Mouse (Mus musculus): Measurements from ENCODE around the gene Slc16a7.

Gene Slc16a7

DNA sequence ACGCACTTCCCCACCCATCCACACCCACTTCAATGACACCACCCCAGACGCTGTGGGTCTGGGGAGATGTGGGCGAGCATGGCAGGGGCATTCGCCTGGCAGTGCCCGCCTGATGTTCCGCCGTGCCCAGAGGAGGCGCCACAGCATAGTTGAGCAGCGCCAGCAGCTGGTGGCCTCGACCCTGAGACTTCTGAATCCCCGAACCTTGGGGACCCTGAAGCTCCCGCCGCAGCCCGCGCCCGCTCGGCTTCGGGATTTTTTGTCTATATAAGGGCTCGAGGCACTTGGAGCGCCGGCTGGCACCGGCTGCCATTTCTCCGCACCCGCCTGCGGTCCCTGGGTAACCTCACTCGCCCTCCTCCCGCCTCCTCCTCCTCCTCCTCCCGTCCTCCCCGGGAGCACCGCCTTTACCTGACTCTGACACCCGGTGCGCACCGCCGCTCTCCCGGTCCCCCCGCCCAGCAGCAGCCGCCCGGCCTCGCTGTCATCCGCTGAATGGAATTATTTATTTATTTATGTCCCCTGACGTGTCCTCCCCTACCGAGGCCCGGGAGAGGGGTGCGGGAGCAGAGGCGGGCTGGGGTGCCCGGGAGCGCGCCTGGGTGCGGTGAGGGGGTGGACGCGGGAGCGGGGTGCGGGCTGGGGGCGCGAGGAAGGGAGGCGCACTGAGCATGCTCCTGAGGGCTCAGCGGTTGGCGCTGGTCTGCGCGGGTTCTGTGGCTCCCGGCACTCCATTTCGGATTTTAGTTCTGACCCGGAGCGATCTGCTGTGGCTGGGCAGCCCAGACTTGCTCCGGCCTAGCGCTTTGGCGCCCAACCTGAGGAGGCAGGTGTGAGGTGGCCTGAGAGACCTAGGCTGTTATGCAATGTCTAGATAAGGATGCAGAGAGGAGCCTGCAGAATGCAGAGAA, at the start of gene Slc16a7:
Gene Slc16a7, minus strand, starts transcription at position 590 of the 911 bp plus-strand sequence.
- DNase-seq (ENCODE audit: low spot score in 2 of 2): peak; percentile 80

GRCm38 (mm10) chr10:125418795-125419194, 29.5 kb upstream of the Slc16a7 start:
- DNase-seq (ENCODE audit: low spot score in 2 of 2): no peak

GRCm38 (mm10) chr10:125399796-125400195, 10.5 kb upstream of the Slc16a7 start:
- DNase-seq (ENCODE audit: low spot score in 2 of 2): no peak

GRCm38 (mm10) chr10:125390011-125390410, 746 bp upstream of the Slc16a7 start:
- DNase-seq (ENCODE audit: low spot score in 2 of 2): no peak

GRCm38 (mm10) chr10:125388481-125388875, 787 bp downstream of the Slc16a7 start:
- peak in 1 of 2 experiments; percentile 28 for DNase-seq (ENCODE audit: low spot score in 2 of 2)

DNA sequence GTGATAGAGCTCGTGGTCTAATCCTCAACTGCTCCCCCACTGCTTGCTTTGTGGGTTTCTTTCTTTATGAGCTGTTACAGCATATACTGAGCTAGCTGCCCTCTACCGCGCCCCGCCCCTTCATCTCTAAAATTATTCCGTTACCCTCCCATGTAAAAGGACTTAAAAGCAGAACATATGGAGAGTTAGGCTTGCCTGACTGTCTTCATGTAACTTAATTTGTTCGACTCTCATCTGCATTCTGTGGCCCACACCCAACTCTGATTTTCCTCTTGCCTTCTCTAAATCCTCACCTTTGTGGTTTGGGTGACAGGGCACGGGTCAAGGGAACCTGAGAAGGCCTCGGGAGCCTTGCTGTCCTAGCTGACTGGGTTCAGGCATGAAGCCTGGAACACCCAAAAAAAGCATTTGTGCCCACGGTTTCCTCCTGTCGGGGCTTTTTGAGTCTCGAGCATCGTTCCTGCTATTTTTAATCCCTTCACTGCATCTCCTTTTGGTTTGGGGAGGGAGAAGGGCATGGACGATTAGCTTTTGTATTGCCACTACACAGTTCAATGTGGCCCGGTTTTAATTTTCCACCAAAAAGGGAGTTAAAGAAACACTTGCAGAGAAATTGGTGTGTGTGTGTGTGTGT, 1.4 kb downstream of the Slc16a7 start:
- DNase-seq (ENCODE audit: low spot score in 2 of 2): peak; percentile 24 to 71

- DNase-seq (ENCODE audit: low spot score in 2 of 2): no peak
Measured at GRCm38 (mm10) chr10:125375526-125375925, 13.7 kb downstream of the Slc16a7 start.

GRCm38 (mm10) chr10:125372666-125373065, 16.6 kb downstream of the Slc16a7 start:
- DNase-seq (ENCODE audit: low spot score in 2 of 2): no peak

GRCm38 (mm10) chr10:125371451-125371850, 17.8 kb downstream of the Slc16a7 start:
- DNase-seq (ENCODE audit: low spot score in 2 of 2): no peak

GRCm38 (mm10) chr10:125370037-125370610, 19.1 kb downstream of the Slc16a7 start:
- no peak for DNase-seq (ENCODE audit: low spot score in 2 of 2)

GRCm38 (mm10) chr10:125358479-125358878, 30.8 kb downstream of the Slc16a7 start:
- DNase-seq (ENCODE audit: low spot score in 2 of 2): no peak

DNA sequence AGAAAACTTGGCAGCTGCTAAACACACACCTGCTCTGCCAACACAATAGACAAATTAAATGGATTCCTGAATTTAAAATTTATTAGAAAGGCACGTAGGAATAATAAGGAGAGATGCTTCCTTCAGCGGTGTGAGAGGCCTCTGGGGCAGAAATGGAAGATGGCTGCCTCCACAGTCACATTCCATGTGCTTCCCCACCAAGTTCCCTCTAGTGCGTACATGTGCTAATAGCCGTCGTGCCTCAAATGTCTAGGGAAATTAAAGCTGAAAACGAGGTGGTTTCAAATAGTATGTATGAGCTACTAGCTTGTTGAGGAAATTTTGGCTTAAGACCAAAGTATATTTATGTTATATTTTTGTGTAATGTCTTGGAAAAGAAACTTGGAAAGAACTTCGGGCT, 36.5 kb downstream of the Slc16a7 start:
- no peak for DNase-seq (ENCODE audit: low spot score in 2 of 2)

DNA sequence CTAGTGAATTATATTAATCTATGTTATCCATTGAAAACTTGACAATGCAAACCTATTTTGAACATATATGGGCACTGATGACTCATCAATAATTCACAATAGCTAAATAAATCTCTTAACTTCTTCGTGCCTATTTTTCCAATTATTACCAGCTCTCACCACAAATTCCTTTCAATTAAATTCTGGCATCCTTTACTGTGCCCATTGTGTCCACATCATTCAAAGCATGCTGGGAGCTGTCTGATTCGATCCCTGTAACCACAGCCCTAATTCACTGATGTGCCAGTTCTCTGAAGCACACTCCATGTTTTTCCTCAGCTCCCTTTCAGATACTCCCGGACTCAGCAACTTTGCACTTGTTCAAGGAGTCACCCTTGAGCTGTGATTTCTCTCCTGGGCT, 41.1 kb downstream of the Slc16a7 start:
- no peak for DNase-seq (ENCODE audit: low spot score in 2 of 2)

- DNase-seq (ENCODE audit: low spot score in 2 of 2): no peak
Measured at GRCm38 (mm10) chr10:125347149-125347548, 42.1 kb downstream of the Slc16a7 start.

GRCm38 (mm10) chr10:125346364-125346763, 42.9 kb downstream of the Slc16a7 start:
- DNase-seq (ENCODE audit: low spot score in 2 of 2): no peak

GRCm38 (mm10) chr10:125345583-125345982, 43.7 kb downstream of the Slc16a7 start:
- no peak for DNase-seq (ENCODE audit: low spot score in 2 of 2)

DNA sequence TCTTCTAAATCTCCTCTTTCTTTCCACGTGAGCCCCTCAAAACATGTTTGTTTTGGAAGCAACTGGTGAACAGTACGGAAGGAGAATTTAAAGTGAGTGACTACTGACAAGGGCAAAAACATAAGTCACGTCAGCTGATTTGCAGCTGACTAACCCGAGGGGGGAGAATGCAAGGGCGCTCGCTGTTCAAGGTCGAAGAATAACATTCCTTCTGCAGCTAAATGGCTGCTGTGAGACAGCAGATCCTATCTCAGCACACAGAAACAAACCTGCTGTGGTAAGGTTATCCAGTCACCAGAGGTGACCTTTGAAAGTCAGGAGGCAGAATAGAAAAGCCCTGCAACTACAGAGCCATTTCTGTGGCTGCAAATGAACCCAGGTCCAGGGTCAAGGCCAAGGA, 47.1 kb downstream of the Slc16a7 start:
- no peak for DNase-seq (ENCODE audit: low spot score in 2 of 2)

DNA sequence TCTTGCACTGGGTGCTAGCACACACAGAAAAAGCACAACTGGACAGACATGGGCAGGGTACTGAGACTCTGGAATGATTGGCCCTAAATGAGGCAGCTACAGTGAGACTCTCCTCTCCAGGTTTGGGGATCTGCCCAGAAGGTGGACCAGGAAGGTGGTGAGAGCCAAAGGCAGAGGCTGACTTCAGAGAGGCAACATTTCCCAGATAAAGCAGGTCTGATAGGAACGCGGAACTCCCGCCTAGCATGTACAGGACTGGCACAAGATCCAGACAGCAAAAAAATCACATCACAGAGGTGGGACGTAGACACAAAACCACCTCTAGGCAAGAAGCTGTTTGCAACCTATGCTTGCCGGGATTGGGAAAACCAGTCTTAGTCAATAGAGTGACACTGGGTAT, 55.5 kb downstream of the Slc16a7 start:
- DNase-seq (ENCODE audit: low spot score in 2 of 2): no peak

- DNase-seq (ENCODE audit: low spot score in 2 of 2): no peak
Measured at GRCm38 (mm10) chr10:125331334-125331733, 57.9 kb downstream of the Slc16a7 start.

DNA sequence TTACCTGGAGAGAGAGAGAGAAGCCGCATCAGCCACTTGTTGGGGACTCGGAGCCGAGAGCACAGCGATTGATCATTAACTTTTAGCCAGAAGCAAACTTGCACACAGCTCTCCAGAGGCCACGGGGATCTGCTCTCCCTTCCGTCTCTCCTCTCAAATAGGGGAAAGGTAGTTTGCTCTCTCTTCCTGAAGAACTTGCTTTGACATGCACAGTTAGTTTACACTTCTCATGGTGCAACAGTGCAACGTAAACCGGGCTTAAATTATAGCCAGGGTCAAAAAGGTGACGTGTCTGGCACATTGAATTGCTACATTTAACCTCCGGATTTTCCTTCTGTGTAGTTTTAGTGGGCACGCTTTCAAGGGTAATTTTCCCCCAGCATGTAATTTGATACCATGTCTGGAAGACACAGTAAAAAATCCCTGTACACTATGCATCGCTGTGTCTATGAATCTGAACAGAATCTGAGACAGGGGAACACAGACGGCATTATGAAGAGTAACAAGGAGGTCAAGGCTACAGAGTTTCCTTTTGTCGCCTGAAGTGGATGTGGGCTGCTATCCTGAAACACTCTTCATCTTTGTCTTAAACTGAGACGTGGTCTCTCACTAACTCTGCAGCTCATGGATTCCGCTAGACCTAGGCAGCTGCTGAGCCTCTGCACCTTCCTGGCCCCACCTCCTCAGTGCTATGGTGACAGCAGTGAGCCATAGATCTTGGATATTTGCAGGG, 60.8 kb downstream of the Slc16a7 start:
- no peak for DNase-seq (ENCODE audit: low spot score in 2 of 2)

- no peak for DNase-seq (ENCODE audit: low spot score in 2 of 2)
Measured at GRCm38 (mm10) chr10:125324871-125325565, 64.2 kb downstream of the Slc16a7 start.
